Mouse (Mus musculus): ENCODE data around the gene Dnmbp.
A peak's percentile ranks its signal among the peaks of the same experiment; 100 is the strongest.

Dnmbp gene

GRCm38 (mm10) chr19:43949111-43949810 lies 9.3 kb upstream of the Dnmbp start:
- no peak for DNase-seq (ENCODE audit: low spot score in 2 of 2)

- no peak for DNase-seq (ENCODE audit: low spot score in 2 of 2)
Observed at GRCm38 (mm10) chr19:43944566-43944965, 4.6 kb upstream of the Dnmbp start.

- DNase-seq (ENCODE audit: low spot score in 2 of 2) = no peak
Observed at GRCm38 (mm10) chr19:43943076-43943475, 3.1 kb upstream of the Dnmbp start.

GRCm38 (mm10) chr19:43939171-43939768 lies 721 bp downstream of the Dnmbp start:
- DNase-seq (ENCODE audit: low spot score in 2 of 2) = no peak

- no peak for DNase-seq (ENCODE audit: low spot score in 2 of 2)
Observed at GRCm38 (mm10) chr19:43938355-43938754, 1.6 kb downstream of the Dnmbp start.

- DNase-seq (ENCODE audit: low spot score in 2 of 2) = no peak
Observed at GRCm38 (mm10) chr19:43930926-43931325, 9.1 kb downstream of the Dnmbp start.

- no peak for DNase-seq (ENCODE audit: low spot score in 2 of 2)
Observed at GRCm38 (mm10) chr19:43930366-43930765, 9.6 kb downstream of the Dnmbp start.

- DNase-seq (ENCODE audit: low spot score in 2 of 2) = no peak
Observed at GRCm38 (mm10) chr19:43929869-43930268, 10.1 kb downstream of the Dnmbp start.

GRCm38 (mm10) chr19:43927967-43928366 lies 12.0 kb downstream of the Dnmbp start:
- DNase-seq (ENCODE audit: low spot score in 2 of 2) = no peak

GRCm38 (mm10) chr19:43927057-43927456 lies 12.9 kb downstream of the Dnmbp start:
- DNase-seq (ENCODE audit: low spot score in 2 of 2) = peak in 1 of 2 experiments; percentile 37

- DNase-seq (ENCODE audit: low spot score in 2 of 2) = no peak
Observed at GRCm38 (mm10) chr19:43926141-43926987, 13.6 kb downstream of the Dnmbp start.

- no peak for DNase-seq (ENCODE audit: low spot score in 2 of 2)
Observed at GRCm38 (mm10) chr19:43924361-43924760, 15.6 kb downstream of the Dnmbp start.

- no peak for DNase-seq (ENCODE audit: low spot score in 2 of 2)
Observed at GRCm38 (mm10) chr19:43922963-43923362, 17.0 kb downstream of the Dnmbp start.

- no peak for DNase-seq (ENCODE audit: low spot score in 2 of 2)
Observed at GRCm38 (mm10) chr19:43921410-43921809, 18.6 kb downstream of the Dnmbp start.

GRCm38 (mm10) chr19:43920453-43921300 lies 19.3 kb downstream of the Dnmbp start:
- no peak for DNase-seq (ENCODE audit: low spot score in 2 of 2)

- DNase-seq (ENCODE audit: low spot score in 2 of 2) = no peak
Observed at GRCm38 (mm10) chr19:43919841-43920240, 20.1 kb downstream of the Dnmbp start.

GRCm38 (mm10) chr19:43918834-43919233 lies 21.2 kb downstream of the Dnmbp start:
- no peak for DNase-seq (ENCODE audit: low spot score in 2 of 2)

GRCm38 (mm10) chr19:43917763-43918162 lies 22.2 kb downstream of the Dnmbp start:
- DNase-seq (ENCODE audit: low spot score in 2 of 2) = no peak

- DNase-seq (ENCODE audit: low spot score in 2 of 2) = no peak
Observed at GRCm38 (mm10) chr19:43917406-43917691, 22.6 kb downstream of the Dnmbp start.

- no peak for DNase-seq (ENCODE audit: low spot score in 2 of 2)
Observed at GRCm38 (mm10) chr19:43916586-43917405, 23.2 kb downstream of the Dnmbp start.

GRCm38 (mm10) chr19:43915431-43915830 lies 24.6 kb downstream of the Dnmbp start:
- DNase-seq (ENCODE audit: low spot score in 2 of 2) = no peak
